Mouse (Mus musculus) liver, adult 2 months (tissue): ENCODE measurements around the gene Vma21.

ENCODE experiments used
- CTCF ChIP-seq: fragments of 200-500 bp; IDR thresholded peaks from 2 replicates; pipeline ENCODE4 v1.5.1; 2011; ENCODE audit warnings: low read depth, low read length, control low read depth
- POLR2A ChIP-seq: fragments of 200-500 bp; IDR thresholded peaks from 2 replicates; pipeline ENCODE4 v1.6.1; 2011; ENCODE audit warnings: low read length, control low read depth; ENCODE audit not compliant: insufficient read depth; ENCODE audit errors: extremely low read depth

GRCm38 (mm10) chrX:71791106-71791505 is 24.6 kb upstream of the Vma21 start:
- TF ChIP-seq CTCF: no peak
- TF ChIP-seq POLR2A: no peak
